Mouse (Mus musculus) kidney, adult 2 months (tissue): ENCODE measurements around the gene Acot7.

Source experiments
- CTCF ChIP-seq: fragments of 200-500 bp; conservative IDR thresholded peaks from 2 replicates; pipeline ENCODE4 v1.5.1; 2011; ENCODE audit warnings: low read depth, mild to moderate bottlenecking, control low read depth, low read length, moderate library complexity, mixed read lengths; ENCODE audit not compliant: insufficient read depth, insufficient read length
- POLR2A ChIP-seq: fragments of 200-500 bp; IDR thresholded peaks from one replicate; pipeline ENCODE4 v1.6.1; 2011; ENCODE audit warnings: low read depth, low read length, control low read depth

DNA sequence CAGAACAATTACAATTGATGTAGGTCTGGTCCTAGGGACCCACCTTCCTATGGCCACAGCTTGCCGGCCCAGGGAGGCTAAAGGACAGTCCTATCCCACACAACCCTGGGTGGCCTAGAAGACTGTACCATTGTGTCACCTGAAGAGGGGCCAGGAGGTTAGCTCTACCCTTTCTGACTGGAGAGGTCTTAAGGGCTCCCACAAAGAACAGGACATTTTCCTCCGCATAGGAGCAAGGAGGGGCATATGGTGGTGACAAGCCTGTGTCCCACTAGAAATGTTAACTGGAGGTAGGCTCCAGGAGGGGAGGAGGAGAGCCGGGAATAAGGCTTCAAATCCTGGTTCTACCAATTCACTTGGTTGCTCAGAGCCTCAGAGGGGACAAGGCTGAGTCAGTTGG, 95.3 kb downstream of the Acot7 start:
- no peak for TF ChIP-seq CTCF
- TF ChIP-seq POLR2A = no peak
